Mouse (Mus musculus) midbrain, embryonic 14.5 days (tissue): Measurements from ENCODE around the gene Rnaseh2b. TPM values are rescaled to one million over a fixed set of nuclear protein-coding genes. Genes with fewer than 3 reads are reported as not detected.
A peak's percentile ranks its signal among the peaks of the same experiment; 100 is the strongest.

Experiments
- ATAC-seq: fragments of 200-750 bp; cut with Nextera tagmentation; 2 replicates; pipeline ENCODE4 v1.8.0; 2017; ENCODE audit warnings: moderate number of reproducible peaks, moderate library complexity; ENCODE audit not compliant: low FRiP score, low TSS enrichment
- DNase-seq: peaks from one replicate; pipeline ENCODE4 v3.0.0-alpha.2; 2015
- H3K27ac ChIP-seq: fragments of 300-500 bp; sonication (generic); replicated peaks from 2 replicates; pipeline ENCODE4 v1.5.1; 2014; ENCODE audit warnings: mild to moderate bottlenecking, low read depth, low read length, moderate library complexity
- H3K27me3 ChIP-seq: fragments of 300-500 bp; sonication (generic); 2 replicates; pipeline ENCODE4 v1.6.1; 2014; ENCODE audit warnings: low read length, control low read depth, mixed read lengths; ENCODE audit not compliant: control insufficient read depth, insufficient read depth
- H3K36me3 ChIP-seq: fragments of 300-500 bp; sonication (generic); 2 replicates; pipeline ENCODE4 v1.6.1; 2014; ENCODE audit warnings: low read length, control low read depth; ENCODE audit not compliant: control insufficient read depth, insufficient read depth
- H3K4me1 ChIP-seq: fragments of 300-500 bp; sonication (generic); 2 replicates; pipeline ENCODE4 v1.6.1; 2014; ENCODE audit warnings: mild to moderate bottlenecking, antibody characterized with exemption, low read length, control low read depth; ENCODE audit not compliant: control insufficient read depth, insufficient read depth
- H3K4me2 ChIP-seq: fragments of 300-500 bp; sonication (generic); 2 replicates; pipeline ENCODE4 v1.6.1; 2014; ENCODE audit warnings: mild to moderate bottlenecking, low read length, moderate library complexity
- H3K4me3 ChIP-seq: fragments of 300-500 bp; sonication (generic); replicated peaks from 2 replicates; pipeline ENCODE4 v1.5.1; 2014; ENCODE audit warnings: low read depth, low read length
- H3K9ac ChIP-seq: fragments of 300-500 bp; sonication (generic); replicated peaks from 2 replicates; pipeline ENCODE4 v1.6.1; 2014; ENCODE audit warnings: mild to moderate bottlenecking, low read length, moderate library complexity
- H3K9me3 ChIP-seq: fragments of 300-500 bp; sonication (generic); 2 replicates; pipeline ENCODE4 v1.6.1; 2016; ENCODE audit warnings: low read length, control low read depth, mixed read lengths; ENCODE audit not compliant: control insufficient read depth
- WGBS: fragments of 180-500 bp; shearing (Covaris S2); extraction: QIAGEN DNeasy Blood & Tissue Kit; methylation state at CpG from one replicate; pipeline ENCODE4 v1.1.7; 2014; 5-methylcytosine and 5-hydroxymethylcytosine counted together
- polyA plus RNA-seq: library from polyadenylated mRNA; unstranded; fragments of >200 nt; fragmentation: Nextera tagmentation; extraction: Ambion mirVana; gene quantifications from 2 replicates; pipeline ENCODE4 v1.2.1, GENCODE M21; 2014

The Rnaseh2b gene
- polyA plus RNA-seq, 1 experiment from 2014 or later, result 38.5 TPM

DNA sequence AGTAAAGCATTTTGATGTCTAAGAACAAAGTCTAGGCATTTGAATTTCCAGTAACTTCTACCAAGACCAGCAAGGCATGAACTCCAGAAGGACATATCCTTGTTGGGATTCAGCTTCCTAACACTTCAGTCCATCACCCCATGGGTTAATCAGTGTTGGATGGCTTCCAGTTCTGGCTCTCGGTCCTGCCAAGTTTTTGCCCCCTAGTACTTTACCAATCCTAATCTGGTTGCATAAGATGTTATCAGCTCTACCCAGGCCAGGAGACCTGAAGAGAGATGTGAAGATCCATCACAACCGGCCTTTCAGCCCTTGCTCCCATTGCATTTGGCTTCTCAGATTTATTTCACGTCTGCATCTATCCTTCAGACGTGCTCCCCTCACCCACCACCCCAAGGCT is 129.9 kb downstream of the Rnaseh2b start:
- no peaks in the 10 kb centered on the region; the same call in 1 of the 2 replicates for H3K4me1 ChIP-seq
- WGBS, result 74% methylated on average over 4 of the region's 4 CpGs
- H3K4me2 ChIP-seq, result no peak overlapping the region
- H3K9ac ChIP-seq, result no peak overlapping the region
- DNase-seq (peak; percentile 48), ATAC-seq (no peak)
- H3K9me3 ChIP-seq, result no peaks in the 10 kb centered on the region
- no peak overlapping the region for H3K27ac ChIP-seq
- H3K27me3 ChIP-seq, result no peaks in the 10 kb centered on the region
- no peaks in the 10 kb centered on the region for H3K36me3 ChIP-seq
- no peak overlapping the region for H3K4me3 ChIP-seq

Other genes with a start within 250 kb of the Rnaseh2b start
- gene Dleu7, start 458 bp downstream of the Rnaseh2b start, polyA plus RNA-seq, result 11.8 and 13.7 TPM in 2 replicates
- 1.00 and 1.0 TPM in 2 replicates for gene Gucy1b2, start 163.7 kb downstream of the Rnaseh2b start, polyA plus RNA-seq